Mouse (Mus musculus): ENCODE results near the gene Pard6b. TPM values are rescaled to one million over a fixed set of nuclear protein-coding genes. Genes with fewer than 3 reads are reported as not detected.

The Pard6b gene
- total and polyA plus RNA-seq, 3 experiments = 1.2 to 2.8 (median 1.3) TPM

DNA sequence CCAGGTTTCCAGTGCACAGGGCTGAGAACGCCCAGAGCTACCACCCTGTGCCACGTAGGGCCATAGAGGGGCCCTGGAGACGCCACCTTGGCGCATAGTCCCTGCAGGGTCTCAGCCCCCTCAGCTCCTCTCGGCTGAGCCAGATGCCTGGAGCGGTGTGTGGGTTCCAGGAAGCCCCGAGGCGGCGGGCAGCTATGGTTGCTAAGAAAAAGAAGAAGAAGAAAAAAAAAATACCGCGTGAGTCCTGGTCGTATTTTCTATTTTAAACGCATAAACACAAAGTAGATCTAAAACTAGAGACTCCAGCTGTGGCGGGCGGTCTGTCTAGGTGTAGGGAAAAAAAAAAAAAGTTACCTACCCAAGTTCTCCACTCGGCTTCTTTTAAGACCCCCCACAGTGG is 37.2 kb downstream of the Pard6b start:
- TF ChIP-seq PAX5 (IDR thresholded peaks at IDR 0.05; ENCODE audit: low read length) (no peak), TCF12 (IDR thresholded peaks at IDR 0.05; ENCODE audit: low read depth, low read length) (no peak), HCFC1 (IDR thresholded peaks at IDR 0.05; ENCODE audit: low read depth, low read length) (no peak), E2F4 (IDR thresholded peaks at IDR 0.05; ENCODE audit: insufficient replicate concordance, low read depth, low read length) (no peak), EP300 (IDR thresholded peaks at IDR 0.05; ENCODE audit: low read length) (no peak)
- in situ Hi-C loops (cut with MboI; ENCODE audit: low pct_ligation_motif_present, low pct_unique_long_range_greater_than_20kb, low sequenced_read_pairs) (loop anchor here (10.0 kb wide), 1 partner anchor 327 kb away; no protein-coding TSS in a partner anchor), dilution Hi-C loops (cut with MboI; ENCODE audit: extremely low pct_ligation_motif_present, extremely low pct_unique_long_range_greater_than_20kb, low sequenced_read_pairs) (no loop called here)
- Histone ChIP-seq H3K27me3 (replicated peaks) (no peaks in the 10 kb centered on the region), H3K9ac (ENCODE audit: insufficient read depth, low read depth) (no peak overlapping the region), H3K9me3 (replicated peaks; ENCODE audit: low read length) (peaks cover 11% of the 10 kb centered on the region), H3K36me3 (replicated peaks in 1 of 2; ENCODE audit: control insufficient read depth in 1 of 2, insufficient read depth in 1 of 2, low read length in 1 of 2) (no peaks in the 10 kb centered on the region), H3K79me2 (replicated peaks; ENCODE audit: control insufficient read depth, extremely low read depth, insufficient read depth, poor library complexity, severe bottlenecking) (no peaks in the 10 kb centered on the region), H3K27ac (ENCODE audit: insufficient read depth, low read depth) (no peak overlapping the region), H3K4me2 (ENCODE audit: insufficient read depth, low read depth, poor library complexity, severe bottlenecking) (no peak overlapping the region), H3K4me3 (replicated peaks in 1 of 3; ENCODE audit: low read depth in 2 of 3, low read length in 2 of 3, poor library complexity in 1 of 3) (no peak overlapping the region), H3K4me1 (ENCODE audit: control insufficient read depth in 1 of 2, insufficient read depth in 2 of 2) (peaks cover 4 to 9% of the 10 kb centered on the region in 2 experiments; a peak in 3 of 4 replicates)
- DNase-seq (ENCODE audit: extremely low read depth) = no peak

DNA sequence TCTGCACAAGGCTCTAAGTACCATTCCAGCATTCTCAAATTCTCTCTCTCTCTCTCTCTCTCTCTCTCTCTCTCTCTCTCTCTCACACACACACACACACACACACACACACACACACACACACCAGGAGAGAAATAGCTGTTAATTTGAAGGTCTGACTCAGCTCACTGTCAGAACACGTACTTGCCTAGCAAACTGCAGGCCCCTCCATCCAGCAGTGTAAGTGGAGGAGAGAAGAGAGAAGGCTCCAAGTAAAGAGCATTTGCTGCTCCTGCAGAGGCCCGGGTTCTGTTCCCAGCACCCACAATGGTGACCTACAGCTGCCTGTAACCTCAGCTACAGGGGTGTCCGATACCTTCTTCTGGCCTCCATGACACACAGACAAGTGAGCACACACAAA is 37.7 kb downstream of the Pard6b start:
- no peak overlapping the region for H3K4me3 ChIP-seq (replicated peaks in 1 of 3; ENCODE audit: low read depth in 2 of 3, low read length in 2 of 3, poor library complexity in 1 of 3)
- no peak overlapping the region for H3K9ac ChIP-seq (ENCODE audit: insufficient read depth, low read depth)
- no peak for DNase-seq (ENCODE audit: extremely low read depth)
- TF ChIP-seq JUN (IDR thresholded peaks at IDR 0.05; ENCODE audit: insufficient read depth, low read depth, low read length) = no peak
- no peak for TF ChIP-seq JUND (conservative IDR thresholded peaks at IDR 0.05; ENCODE audit: low read depth, low read length)
- no peak for TF ChIP-seq NRF1 (IDR thresholded peaks at IDR 0.05; ENCODE audit: low read depth, low read length)
- TF ChIP-seq SMC3 (IDR thresholded peaks at IDR 0.05; ENCODE audit: low read depth, low read length) = no peak
- TF ChIP-seq BHLHE40 (IDR thresholded peaks at IDR 0.05; ENCODE audit: low read depth, low read length) = no peak
- TF ChIP-seq RCOR1 (conservative IDR thresholded peaks at IDR 0.05; ENCODE audit: low read depth, low read length) = no peak
- TF ChIP-seq TBP (conservative IDR thresholded peaks at IDR 0.05; ENCODE audit: low read depth, low read length) = no peak
- TF ChIP-seq MAZ (IDR thresholded peaks at IDR 0.05; ENCODE audit: low read depth, low read length) = no peak
- TF ChIP-seq E2F4 (IDR thresholded peaks at IDR 0.05; ENCODE audit: insufficient replicate concordance, low read depth, low read length) = no peak
- TF ChIP-seq HCFC1 (IDR thresholded peaks at IDR 0.05; ENCODE audit: low read depth, low read length) = no peak
- no peak for TF ChIP-seq MYC (IDR thresholded peaks at IDR 0.05; ENCODE audit: low read depth, low read length)
- TF ChIP-seq RAD21 (IDR thresholded peaks at IDR 0.05; ENCODE audit: low read depth, low read length) = no peak
- H3K27me3 ChIP-seq (replicated peaks) = no peaks in the 10 kb centered on the region
- peaks cover 13% of the 10 kb centered on the region for H3K9me3 ChIP-seq (replicated peaks; ENCODE audit: low read length)
- peaks cover 4 to 8% of the 10 kb centered on the region in 2 experiments; a peak in 3 of 4 replicates for H3K4me1 ChIP-seq (ENCODE audit: control insufficient read depth in 1 of 2, insufficient read depth in 2 of 2)
- H3K79me2 ChIP-seq (replicated peaks; ENCODE audit: control insufficient read depth, extremely low read depth, insufficient read depth, poor library complexity, severe bottlenecking) = no peaks in the 10 kb centered on the region
- in situ Hi-C loops (cut with MboI; ENCODE audit: low pct_ligation_motif_present, low pct_unique_long_range_greater_than_20kb, low sequenced_read_pairs) = loop anchor here (10.0 kb wide), 1 partner anchor 326 kb away; no protein-coding TSS in a partner anchor
- H3K36me3 ChIP-seq (replicated peaks in 1 of 2; ENCODE audit: control insufficient read depth in 1 of 2, insufficient read depth in 1 of 2, low read length in 1 of 2) = no peaks in the 10 kb centered on the region
- no peak overlapping the region for H3K27ac ChIP-seq (ENCODE audit: insufficient read depth, low read depth)
- no peak overlapping the region for H3K4me2 ChIP-seq (ENCODE audit: insufficient read depth, low read depth, poor library complexity, severe bottlenecking)
- dilution Hi-C loops (cut with MboI; ENCODE audit: extremely low pct_ligation_motif_present, extremely low pct_unique_long_range_greater_than_20kb, low sequenced_read_pairs) = no loop called here

Data from CH12.LX (cell line).